Mouse (Mus musculus) intestine, postnatal 0 days (tissue): ENCODE measurements around the gene Tex36. TPM values are rescaled to one million over a fixed set of nuclear protein-coding genes. Genes with fewer than 3 reads are reported as not detected.
A peak's percentile ranks its signal among the peaks of the same experiment; 100 is the strongest.

Experiments
- ATAC-seq: fragments of 200-750 bp; cut with Nextera tagmentation; 2 replicates; pipeline ENCODE4 v1.8.0; 2017; ENCODE audit warnings: mild to moderate bottlenecking, moderate TSS enrichment, moderate library complexity
- H3K27ac ChIP-seq: fragments of 300-500 bp; sonication (generic); 2 replicates; pipeline ENCODE4 v1.5.1; 2014; ENCODE audit warnings: mild to moderate bottlenecking, low read depth, low read length, moderate library complexity
- H3K27me3 ChIP-seq: fragments of 300-500 bp; sonication (generic); replicated peaks from 2 replicates; pipeline ENCODE4 v1.6.1; 2014; ENCODE audit warnings: low read length, mixed read lengths; ENCODE audit not compliant: control insufficient read depth, insufficient read depth
- H3K36me3 ChIP-seq: fragments of 300-500 bp; sonication (generic); 2 replicates; pipeline ENCODE4 v1.6.1; 2014; ENCODE audit warnings: mild to moderate bottlenecking, moderate library complexity; ENCODE audit not compliant: control insufficient read depth, insufficient read depth
- H3K4me1 ChIP-seq: fragments of 300-500 bp; sonication (generic); replicated peaks from 2 replicates; pipeline ENCODE4 v1.6.1; 2014; ENCODE audit warnings: antibody characterized with exemption, low read length, mixed read lengths; ENCODE audit not compliant: control insufficient read depth, insufficient read depth
- H3K4me2 ChIP-seq: fragments of 300-500 bp; sonication (generic); replicated peaks from 2 replicates; pipeline ENCODE4 v1.6.1; 2014; ENCODE audit warnings: low read depth, mild to moderate bottlenecking, moderate library complexity
- H3K4me3 ChIP-seq: fragments of 300-500 bp; sonication (generic); 2 replicates; pipeline ENCODE4 v1.5.1; 2014; ENCODE audit warnings: low read depth, low read length
- H3K9ac ChIP-seq: fragments of 300-500 bp; sonication (generic); 2 replicates; pipeline ENCODE4 v1.6.1; 2014; ENCODE audit warnings: mild to moderate bottlenecking, low read depth, low read length
- H3K9me3 ChIP-seq: fragments of 300-500 bp; sonication (generic); 2 replicates; pipeline ENCODE4 v1.6.1; 2016; ENCODE audit warnings: mixed run types; ENCODE audit not compliant: control insufficient read depth
- CTCF ChIP-seq: sonication (generic); IDR thresholded peaks from 2 replicates; pipeline ENCODE4 v1.5.1; 2016; ENCODE audit warnings: low read depth, mild to moderate bottlenecking, control low read depth, antibody characterized with exemption, moderate library complexity
- WGBS: fragments of 180-500 bp; shearing (Covaris S2); extraction: QIAGEN DNeasy Blood & Tissue Kit; methylation state at CpG from one replicate; pipeline ENCODE4 v1.1.7; 2014; 5-methylcytosine and 5-hydroxymethylcytosine counted together
- polyA plus RNA-seq: library from polyadenylated mRNA; unstranded; fragments of >200 nt; fragmentation: Nextera tagmentation; extraction: Ambion mirVana; gene quantifications from 2 replicates; pipeline ENCODE4 v1.2.1, GENCODE M21; 2015

The Tex36 gene
- polyA plus RNA-seq, 1 experiment from 2014 or later, result not detected

GRCm38 (mm10) chr7:133634932-133635650 is 33.1 kb upstream of the Tex36 start:
- no peak for ATAC-seq
- peaks cover 6% of the 10 kb centered on the region; the same call in 1 of the 2 replicates for H3K4me1 ChIP-seq
- no peak overlapping the region for H3K9ac ChIP-seq
- H3K27me3 ChIP-seq, result no peaks in the 10 kb centered on the region
- H3K4me3 ChIP-seq, result no peak overlapping the region
- H3K36me3 ChIP-seq, result no peaks in the 10 kb centered on the region
- WGBS, result 52% methylated on average over 10 of the region's 12 CpGs
- no peak overlapping the region for H3K4me2 ChIP-seq
- no peak for TF ChIP-seq CTCF
- H3K9me3 ChIP-seq, result no peaks in the 10 kb centered on the region
- no peak overlapping the region for H3K27ac ChIP-seq

- 27% methylated on average over 2 of the region's 2 CpGs for WGBS
- H3K9ac ChIP-seq, result no peak overlapping the region
Observed at GRCm38 (mm10) chr7:133632476-133632875, 30.5 kb upstream of the Tex36 start.

GRCm38 (mm10) chr7:133630821-133631220 is 28.9 kb upstream of the Tex36 start:
- Histone ChIP-seq H3K4me1 (no peaks in the 10 kb centered on the region), H3K4me3 (no peak overlapping the region), H3K9ac (no peak overlapping the region), H3K27ac (no peak overlapping the region), H3K27me3 (no peaks in the 10 kb centered on the region), H3K9me3 (no peaks in the 10 kb centered on the region), H3K36me3 (no peaks in the 10 kb centered on the region), H3K4me2 (no peak overlapping the region)
- TF ChIP-seq CTCF, result no peak
- ATAC-seq, result no peak
- WGBS, result 69% methylated on average over 5 of the region's 5 CpGs

More at GRCm38 (mm10) chr7:133632476-133632875, 30.5 kb upstream of the Tex36 start:
- H3K27ac ChIP-seq, result no peak overlapping the region
- H3K36me3 ChIP-seq, result no peaks in the 10 kb centered on the region
- H3K4me2 ChIP-seq, result no peak overlapping the region
- no peaks in the 10 kb centered on the region for H3K27me3 ChIP-seq
- peak; percentile 68 for TF ChIP-seq CTCF
- no peak overlapping the region for H3K4me3 ChIP-seq
- ATAC-seq, result no peak
- no peaks in the 10 kb centered on the region for H3K9me3 ChIP-seq
- no peaks in the 10 kb centered on the region for H3K4me1 ChIP-seq

- H3K9me3 ChIP-seq, result no peaks in the 10 kb centered on the region
- H3K4me1 ChIP-seq, result no peaks in the 10 kb centered on the region
- no peak overlapping the region for H3K27ac ChIP-seq
- no peak overlapping the region for H3K9ac ChIP-seq
- no peak for TF ChIP-seq CTCF
- H3K36me3 ChIP-seq, result no peaks in the 10 kb centered on the region
- H3K4me3 ChIP-seq, result no peak overlapping the region
- no peak for ATAC-seq
- 50% methylated on average over 14 of the region's 14 CpGs for WGBS
- no peaks in the 10 kb centered on the region for H3K27me3 ChIP-seq
- H3K4me2 ChIP-seq, result no peak overlapping the region
Observed at GRCm38 (mm10) chr7:133627184-133627936, 25.4 kb upstream of the Tex36 start.

- no peaks in the 10 kb centered on the region for H3K4me1 ChIP-seq
- H3K36me3 ChIP-seq, result no peaks in the 10 kb centered on the region
- no peak overlapping the region for H3K27ac ChIP-seq
- no peak overlapping the region for H3K9ac ChIP-seq
- no peaks in the 10 kb centered on the region for H3K9me3 ChIP-seq
- H3K4me3 ChIP-seq, result no peak overlapping the region
- H3K4me2 ChIP-seq, result no peak overlapping the region
- TF ChIP-seq CTCF, result no peak
- 81% methylated on average over 5 of the region's 5 CpGs for WGBS
- H3K27me3 ChIP-seq, result no peaks in the 10 kb centered on the region
- ATAC-seq, result no peak
Observed at GRCm38 (mm10) chr7:133623226-133623625, 21.3 kb upstream of the Tex36 start.

GRCm38 (mm10) chr7:133620721-133621120 is 18.8 kb upstream of the Tex36 start:
- no peak for ATAC-seq
- Histone ChIP-seq H3K9ac (no peak overlapping the region), H3K27me3 (no peaks in the 10 kb centered on the region), H3K4me1 (no peaks in the 10 kb centered on the region), H3K36me3 (no peaks in the 10 kb centered on the region), H3K9me3 (no peaks in the 10 kb centered on the region), H3K4me2 (peak overlapping the region; percentile 13; the same call in 1 of the 2 replicates), H3K4me3 (no peak overlapping the region), H3K27ac (no peak overlapping the region)
- WGBS, result 21% methylated on average over 11 of the region's 11 CpGs
- peak; percentile 78 for TF ChIP-seq CTCF
